Mouse (Mus musculus) ES-Bruce4 (cell line): ENCODE measurements at regions not wholly inside any gene's neighbourhood (a gene's known extent, or its start where the extent isn't known, plus 50 kb on each side); places are given as distances from the start of the nearest gene placed in this dataset.

ENCODE experiments used
- H3K27ac ChIP-seq: 2 replicates; pipeline ENCODE4 v1.5.1; 2012; ENCODE audit warnings: low read length, inconsistent platforms; ENCODE audit not compliant: insufficient read depth
- H3K27me3 ChIP-seq: 2 replicates; pipeline ENCODE4 v1.6.1; 2012; ENCODE audit warnings: mild to moderate bottlenecking, low read length, inconsistent platforms; ENCODE audit not compliant: control insufficient read depth, poor library complexity, insufficient read depth, severe bottlenecking
- H3K36me3 ChIP-seq: 2 replicates; pipeline ENCODE4 v1.6.1; 2012; ENCODE audit warnings: inconsistent platforms, mild to moderate bottlenecking, low read length, moderate library complexity; ENCODE audit not compliant: control insufficient read depth, poor library complexity, insufficient read depth, severe bottlenecking
- H3K4me1 ChIP-seq: one replicate; pipeline ENCODE4 v1.8.1; 2011; ENCODE audit warnings: low read length; ENCODE audit not compliant: control insufficient read depth, insufficient read depth
- H3K4me3 ChIP-seq: 2 replicates; pipeline ENCODE4 v1.5.1; 2011; ENCODE audit warnings: low read depth, mild to moderate bottlenecking, low read length
- H3K9ac ChIP-seq: 2 replicates; pipeline ENCODE4 v1.6.1; 2012; ENCODE audit warnings: low read depth, mild to moderate bottlenecking, inconsistent platforms; ENCODE audit not compliant: poor library complexity, severe bottlenecking
- H3K9me3 ChIP-seq: replicated peaks from 2 replicates; pipeline ENCODE4 v1.6.1; 2012; ENCODE audit warnings: mild to moderate bottlenecking, low read length, inconsistent platforms; ENCODE audit not compliant: control insufficient read depth, poor library complexity, insufficient read depth, severe bottlenecking
- CTCF ChIP-seq: IDR thresholded peaks from one replicate; pipeline ENCODE4 v1.8.1; 2011; ENCODE audit warnings: low read depth, low read length
- EP300 ChIP-seq: IDR thresholded peaks from 2 replicates; pipeline ENCODE4 v1.6.1; 2011; ENCODE audit warnings: low read depth, low read length; ENCODE audit not compliant: insufficient read depth
- POLR2A ChIP-seq: IDR thresholded peaks from one replicate; pipeline ENCODE4 v1.8.1; 2011; ENCODE audit warnings: low read length; ENCODE audit not compliant: insufficient read depth

DNA sequence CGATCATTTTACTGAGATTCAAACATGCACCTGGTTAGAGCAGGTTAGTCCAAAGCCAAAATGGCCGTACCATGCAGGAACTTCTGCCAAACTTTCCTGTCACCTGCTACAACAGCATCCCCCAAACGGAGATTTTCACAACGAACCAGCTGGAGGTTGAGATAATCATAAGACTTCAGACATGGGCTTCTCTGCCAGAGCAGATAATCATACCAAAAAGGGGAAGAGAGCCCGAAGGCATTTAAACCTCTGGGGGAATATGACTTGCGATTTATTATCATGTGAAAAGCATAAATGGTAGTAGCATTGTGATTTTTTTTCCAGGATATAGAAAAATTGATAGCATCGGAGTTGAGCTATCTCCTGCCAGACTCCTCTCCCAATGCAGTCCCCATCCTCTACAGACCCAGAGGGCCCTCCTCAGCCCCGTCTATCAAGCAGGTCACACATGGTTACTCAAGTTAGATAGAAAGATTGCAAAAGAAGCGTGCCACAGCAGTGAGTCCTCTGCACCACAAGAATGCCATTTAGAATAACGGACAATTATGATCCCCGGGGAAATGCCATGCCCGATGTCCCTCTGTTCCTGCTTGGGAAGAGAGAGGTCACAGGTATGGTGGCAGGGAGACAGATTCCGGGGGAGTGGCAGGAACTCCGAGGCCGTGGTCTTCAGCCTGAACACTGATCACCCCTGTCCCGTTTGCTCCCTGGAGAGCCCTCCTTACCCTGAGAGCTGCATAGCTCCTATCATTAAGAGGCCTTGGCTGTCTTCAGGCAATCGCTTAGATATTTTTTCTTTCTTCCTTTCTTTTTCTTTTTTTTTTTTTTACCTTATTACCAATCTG lies 151.3 kb upstream of the Lmo4 start:
- Histone ChIP-seq H3K27ac (no peak overlapping the region), H3K9ac (no peak overlapping the region), H3K36me3 (no peaks in the 10 kb centered on the region), H3K4me3 (no peak overlapping the region), H3K27me3 (no peaks in the 10 kb centered on the region), H3K9me3 (no peaks in the 10 kb centered on the region), H3K4me1 (no peaks in the 10 kb centered on the region)
- TF ChIP-seq CTCF (no peak), EP300 (no peak), POLR2A (no peak)

DNA sequence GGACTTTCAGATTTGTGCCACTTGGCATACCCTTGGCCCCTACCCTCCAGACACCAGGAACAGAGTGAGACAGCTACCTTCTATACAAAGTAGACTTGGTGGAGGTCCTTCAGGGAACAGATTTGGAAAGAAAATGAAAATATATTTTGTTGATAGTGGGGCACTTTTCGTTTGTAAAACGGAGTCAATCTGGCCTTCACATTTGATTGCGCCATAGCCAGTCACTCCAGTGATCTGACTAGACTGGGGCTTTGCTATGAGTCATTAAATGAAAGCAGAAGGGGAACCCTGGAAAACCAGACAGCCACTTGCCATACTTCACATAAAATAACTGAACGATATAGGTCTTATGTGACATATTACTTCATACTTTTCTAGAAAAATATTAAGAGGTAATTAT lies 147.5 kb upstream of the Lmo4 start:
- TF ChIP-seq POLR2A (no peak), EP300 (no peak), CTCF (no peak)
- Histone ChIP-seq H3K9me3 (no peaks in the 10 kb centered on the region), H3K4me3 (no peak overlapping the region), H3K9ac (no peak overlapping the region), H3K4me1 (no peaks in the 10 kb centered on the region), H3K27me3 (no peaks in the 10 kb centered on the region), H3K27ac (no peak overlapping the region), H3K36me3 (no peaks in the 10 kb centered on the region)

DNA sequence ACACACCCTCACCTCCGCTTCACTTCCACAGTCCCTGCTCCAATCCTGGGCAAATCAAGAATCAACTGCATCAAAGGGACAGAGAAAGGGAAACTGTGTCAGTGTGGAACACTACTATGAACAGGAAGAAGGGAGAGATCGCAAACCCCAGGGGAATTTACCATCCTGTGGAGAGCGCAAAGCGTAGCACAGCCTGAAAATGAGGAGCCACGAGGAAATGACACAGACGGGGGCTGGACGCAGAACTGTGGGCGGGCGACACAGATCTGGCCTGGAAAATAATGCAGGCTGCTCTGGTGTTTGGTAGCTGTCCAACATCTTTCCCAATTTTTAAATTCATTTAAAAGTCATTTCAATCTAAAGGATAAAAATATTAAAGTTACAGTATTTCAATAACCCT lies 143.4 kb upstream of the Lmo4 start:
- TF ChIP-seq EP300 (no peak), CTCF (no peak), POLR2A (no peak)
- no peak overlapping the region for H3K9ac ChIP-seq
- H3K9me3 ChIP-seq = no peaks in the 10 kb centered on the region
- no peaks in the 10 kb centered on the region for H3K36me3 ChIP-seq
- no peaks in the 10 kb centered on the region for H3K27me3 ChIP-seq
- no peaks in the 10 kb centered on the region for H3K4me1 ChIP-seq
- no peak overlapping the region for H3K4me3 ChIP-seq
- H3K27ac ChIP-seq = no peak overlapping the region

DNA sequence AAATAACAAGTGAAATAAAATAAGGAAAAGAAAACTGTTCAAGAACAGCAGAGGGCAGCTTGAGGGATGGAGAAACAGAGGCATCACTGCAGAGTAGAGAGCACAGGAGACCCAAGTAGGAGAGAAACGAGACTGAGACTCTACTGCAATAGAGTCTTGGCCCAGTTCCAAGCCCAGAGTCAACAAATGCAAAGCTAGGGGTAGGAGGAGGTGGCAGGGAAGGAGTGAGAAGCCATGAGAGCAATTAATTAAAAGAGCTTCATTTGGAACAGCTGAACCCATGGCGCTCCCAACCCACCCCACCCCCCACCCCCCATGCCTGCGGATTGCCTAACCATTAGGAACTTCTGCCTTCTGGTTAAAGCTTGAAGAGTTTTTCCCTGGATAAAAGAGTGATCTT lies 130.2 kb upstream of the Lmo4 start:
- Histone ChIP-seq H3K9ac (no peak overlapping the region), H3K9me3 (no peaks in the 10 kb centered on the region), H3K4me3 (no peak overlapping the region), H3K27ac (no peak overlapping the region), H3K36me3 (no peaks in the 10 kb centered on the region), H3K4me1 (no peaks in the 10 kb centered on the region), H3K27me3 (0 out of 2 replicates have a peak, but pooled peaks cover under 1% of the 10 kb centered on the region)
- TF ChIP-seq POLR2A (no peak), CTCF (no peak), EP300 (no peak)

DNA sequence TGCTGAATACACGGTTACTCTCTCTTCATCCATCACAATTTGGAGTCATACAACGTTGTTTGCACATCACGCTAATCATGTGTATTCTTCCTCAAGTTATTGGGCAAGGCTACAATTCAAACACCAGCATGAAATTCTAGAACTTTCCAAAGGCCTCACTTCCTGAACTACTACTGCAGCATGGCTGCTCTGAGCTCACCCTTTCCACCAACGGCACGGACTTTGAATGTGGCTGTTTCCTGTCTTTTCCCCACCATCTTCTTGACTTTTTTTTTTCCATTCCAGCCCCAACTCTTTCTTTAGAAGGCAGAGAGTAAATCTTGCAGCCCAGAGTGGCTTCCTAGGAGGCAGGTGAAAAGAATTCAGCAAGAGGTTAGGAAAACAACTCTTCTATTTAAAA lies 129.2 kb upstream of the Lmo4 start:
- Histone ChIP-seq H3K9ac (no peak overlapping the region), H3K9me3 (no peaks in the 10 kb centered on the region), H3K4me1 (no peaks in the 10 kb centered on the region), H3K27ac (no peak overlapping the region), H3K4me3 (no peak overlapping the region), H3K27me3 (0 out of 2 replicates have a peak, but pooled peaks cover 1% of the 10 kb centered on the region), H3K36me3 (no peaks in the 10 kb centered on the region)
- TF ChIP-seq EP300 (no peak), POLR2A (no peak)

DNA sequence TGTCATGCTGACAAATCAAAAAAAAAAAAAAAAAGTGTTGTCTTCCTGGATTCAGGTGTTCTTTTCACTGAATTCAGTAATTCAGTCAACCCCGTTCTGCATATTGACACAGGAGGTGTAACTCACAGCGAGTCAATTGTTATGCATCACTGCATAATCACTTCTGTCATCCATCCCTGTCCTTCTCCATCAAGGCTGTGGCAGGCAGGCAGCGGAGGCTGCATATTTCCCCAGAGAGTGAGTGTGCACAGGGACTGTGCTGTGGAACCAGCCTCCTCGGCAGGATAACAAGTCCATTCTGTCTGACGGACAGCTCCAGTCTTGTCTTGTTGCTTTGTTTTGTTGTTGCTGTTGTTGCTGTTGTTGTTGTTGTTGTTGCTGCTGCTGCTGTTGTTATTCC lies 127.3 kb upstream of the Lmo4 start:
- Histone ChIP-seq H3K27me3 (peaks cover 1% of the 10 kb centered on the region; the same call in 1 of the 2 replicates), H3K4me1 (no peaks in the 10 kb centered on the region), H3K27ac (no peak overlapping the region), H3K9ac (no peak overlapping the region), H3K9me3 (no peaks in the 10 kb centered on the region), H3K36me3 (no peaks in the 10 kb centered on the region), H3K4me3 (no peak overlapping the region)
- TF ChIP-seq CTCF = no peak
- TF ChIP-seq EP300 = no peak
- no peak for TF ChIP-seq POLR2A
